Mouse (Mus musculus): ENCODE measurements around the gene Gm2431. TPM values are rescaled to one million over a fixed set of nuclear protein-coding genes. Genes with fewer than 3 reads are reported as not detected.

Gene Gm2431
- total RNA-seq, 2 experiments from 2014 or later = not detected

- DNase-seq = no peak
These were observed 46.6 kb downstream of the Gm2431 start, which contains the start of gene Gm7579 for GRCm38 (mm10) chr7:142211559-142211958. TSS of gene Gm7579 (plus strand) at chr7:142211859.

Other genes starting within 250 kb of the Gm2431 start
- gene Mob2, start 197.3 kb downstream of the Gm2431 start, total RNA-seq (2021) = 10 to 100 TPM; 48.1 to 58.4 TPM
- gene Dusp8, start 162.5 kb downstream of the Gm2431 start, total RNA-seq (2021) = 10 to 100 TPM in 1 of 2 experiments, 1 to 10 TPM in 1; 7.4 to 28.9 TPM
- not detected for gene Gm45618, start 137.6 kb downstream of the Gm2431 start, total RNA-seq (2021)
- gene Gm39115, start 122.3 kb downstream of the Gm2431 start, total RNA-seq (2021) = not detected
- not detected for gene Gm45337, start 113.7 kb downstream of the Gm2431 start, total RNA-seq (2021)
- gene Gm29735, start 101.2 kb downstream of the Gm2431 start, total RNA-seq (2021) = not detected
- not detected for gene Gm4553, start 92.6 kb downstream of the Gm2431 start, total RNA-seq (2021)
- not detected for gene Krtap5-2, start 82.3 kb downstream of the Gm2431 start, total RNA-seq (2021)
- gene Gm10153, start 68.0 kb downstream of the Gm2431 start, total RNA-seq (2021) = not detected
- not detected for gene Krtap5-3, start 57.0 kb downstream of the Gm2431 start, total RNA-seq (2021)
- not detected for gene Gm7579, start 46.5 kb downstream of the Gm2431 start, total RNA-seq (2021)
- not detected for gene Krtap5-5, start 28.4 kb downstream of the Gm2431 start, total RNA-seq (2021)
- not detected for gene Gm40460, start 17.3 kb downstream of the Gm2431 start, total RNA-seq (2021)
- gene Gm4559, start 16.0 kb upstream of the Gm2431 start, total RNA-seq (2021) = not detected
- not detected for gene Krtap5-1, start 38.8 kb upstream of the Gm2431 start, total RNA-seq (2021)
- not detected for gene Krtap5-4, start 45.2 kb upstream of the Gm2431 start, total RNA-seq (2021)
- gene Ifitm10, start 115.4 kb upstream of the Gm2431 start, total RNA-seq (2021) = 1 to 10 TPM; 3.0 to 4.4 TPM
- gene Gm49369, start 124.3 kb upstream of the Gm2431 start, total RNA-seq (2021) = 1 to 10 TPM; 2.6 to 3.3 TPM
- gene Ctsd, start 129.7 kb upstream of the Gm2431 start, total RNA-seq (2021) = 1,000 to 10,000 TPM in 1 of 2 experiments, 100 to 1,000 TPM in 1; 932 to 1,123 TPM
- gene Syt8, start 176.5 kb upstream of the Gm2431 start, total RNA-seq (2021) = not detected
- under 1 TPM; 0.50 to 0.89 TPM for gene Tnni2, start 183.5 kb upstream of the Gm2431 start, total RNA-seq (2021)
- 10 to 100 TPM; 16.8 to 23.1 TPM for gene Lsp1, start 202.5 kb upstream of the Gm2431 start, total RNA-seq (2021)
- gene Tnnt3, start 240.5 kb upstream of the Gm2431 start, total RNA-seq (2021) = 1 to 10 TPM in 1 of 2 experiments, under 1 TPM in 1; 0.40 to 1.2 TPM

Measured in adrenal gland, postnatal 36 days (tissue).